Mouse (Mus musculus) heart, adult 2 months (tissue): ENCODE results near the gene Ntrk2. TPM values are rescaled to one million over a fixed set of nuclear protein-coding genes. Genes with fewer than 3 reads are reported as not detected.

Source experiments
- DNase-seq, 2 experiments: peaks; one replicate each; pipeline ENCODE4 v3.0.0; 2021
- H3K27ac ChIP-seq: fragments of 200-600 bp; 2 replicates; pipeline ENCODE4 v1.8.1; 2022
- H3K27me3 ChIP-seq: fragments of 200-500 bp; 2 replicates; pipeline ENCODE4 v1.6.1; 2012; ENCODE audit warnings: mild to moderate bottlenecking, low read length, inconsistent platforms, mixed read lengths; ENCODE audit not compliant: control insufficient read depth, insufficient read depth
- H3K36me3 ChIP-seq: fragments of 200-500 bp; 2 replicates; pipeline ENCODE4 v1.6.1; 2012; ENCODE audit warnings: low read length, inconsistent platforms; ENCODE audit not compliant: control insufficient read depth, insufficient read depth
- H3K4me1 ChIP-seq: fragments of 200-500 bp; 2 replicates; pipeline ENCODE4 v1.6.1; 2011; ENCODE audit warnings: low read length; ENCODE audit not compliant: control insufficient read depth, insufficient read depth
- H3K4me3 ChIP-seq: fragments of 200-600 bp; 2 replicates; pipeline ENCODE4 v1.8.1; 2022
- H3K79me2 ChIP-seq: fragments of 200-500 bp; replicated peaks from 2 replicates; pipeline ENCODE4 v1.6.1; 2012; ENCODE audit warnings: mild to moderate bottlenecking, inconsistent platforms, low read length, moderate library complexity, mixed read lengths; ENCODE audit not compliant: control insufficient read depth, insufficient read depth
- H3K9ac ChIP-seq: fragments of 200-500 bp; 2 replicates; pipeline ENCODE4 v1.6.1; 2012; ENCODE audit warnings: low read depth, mild to moderate bottlenecking, control low read depth, inconsistent platforms, low read length, mixed read lengths
- CTCF ChIP-seq: fragments of 200-600 bp; IDR thresholded peaks from 2 replicates; pipeline ENCODE4 v1.8.1; 2022; ENCODE audit warnings: antibody characterized with exemption, mild to moderate bottlenecking, moderate library complexity
- EP300 ChIP-seq: fragments of 200-500 bp; IDR thresholded peaks from 2 replicates; pipeline ENCODE4 v1.6.1; 2011; ENCODE audit warnings: low read depth, low read length, control low read depth; ENCODE audit not compliant: insufficient read depth
- POLR2A ChIP-seq: fragments of 200-500 bp; IDR thresholded peaks from 2 replicates; pipeline ENCODE4 v1.6.1; 2011; ENCODE audit warnings: mild to moderate bottlenecking, low read depth, low read length, control low read depth; ENCODE audit not compliant: insufficient read depth
- WGBS: fragments of 180-500 bp; shearing (Covaris S2); methylation state at CpG from one replicate; pipeline ENCODE4 v1.1.7; 2018; 5-methylcytosine and 5-hydroxymethylcytosine counted together
- intact Hi-C: fragments of 180-260 bp; cut with DNase I; formaldehyde crosslinking; loops from one replicate; pipeline ENCODE4 v1.15.1; 2025
- polyA plus RNA-seq: library from polyadenylated mRNA; depleted of rRNA; stranded (reverse); fragments of >200 nt; gene quantifications from 2 replicates; pipeline ENCODE4 v1.2.3, GENCODE M21; 2012
- total RNA-seq, 2 experiments: library from RNA; stranded (reverse); gene quantifications; 2 replicates each; pipeline ENCODE4 v1.2.3; 2021

Gene Ntrk2
- total and polyA plus RNA-seq, 3 experiments = 0.91 to 4.6 (median 1.8) TPM

- no peaks in the 10 kb centered on the region for H3K27me3 ChIP-seq
- 56% methylated on average over 5 of the region's 5 CpGs for WGBS
- no peak overlapping the region for H3K27ac ChIP-seq
- H3K9ac ChIP-seq = no peak overlapping the region
- TF ChIP-seq POLR2A (no peak), CTCF (no peak)
- no peaks in the 10 kb centered on the region for H3K4me1 ChIP-seq
- no peaks in the 10 kb centered on the region for H3K36me3 ChIP-seq
- intact Hi-C loops = no loop called here
- H3K79me2 ChIP-seq = no peaks in the 10 kb centered on the region
- DNase-seq = no peak
- H3K4me3 ChIP-seq = no peak overlapping the region
Observed at GRCm38 (mm10) chr13:59080468-59080867, 274.1 kb downstream of the Ntrk2 start.

- WGBS = 71% methylated on average over 4 of the region's 4 CpGs
Observed at GRCm38 (mm10) chr13:59089016-59089415, 282.6 kb downstream of the Ntrk2 start.

GRCm38 (mm10) chr13:59091138-59091971, 285.0 kb downstream of the Ntrk2 start:
- Histone ChIP-seq H3K27me3 (no peaks in the 10 kb centered on the region), H3K4me3 (no peak overlapping the region), H3K79me2 (no peaks in the 10 kb centered on the region), H3K36me3 (no peaks in the 10 kb centered on the region), H3K9ac (no peak overlapping the region), H3K4me1 (no peaks in the 10 kb centered on the region), H3K27ac (no peak overlapping the region)
- no peak for TF ChIP-seq POLR2A
- TF ChIP-seq CTCF = no peak
- no peak for TF ChIP-seq EP300
- no peak for DNase-seq
- intact Hi-C loops = no loop called here
- WGBS = 51% methylated on average over 13 of the region's 13 CpGs

More at GRCm38 (mm10) chr13:59089016-59089415, 282.6 kb downstream of the Ntrk2 start:
- TF ChIP-seq EP300 (no peak), CTCF (no peak), POLR2A (no peak)
- H3K79me2 ChIP-seq = no peaks in the 10 kb centered on the region
- H3K27ac ChIP-seq = no peak overlapping the region
- no peaks in the 10 kb centered on the region for H3K4me1 ChIP-seq
- H3K36me3 ChIP-seq = no peaks in the 10 kb centered on the region
- no peak for DNase-seq
- intact Hi-C loops = no loop called here
- H3K4me3 ChIP-seq = no peak overlapping the region
- H3K9ac ChIP-seq = no peak overlapping the region
- H3K27me3 ChIP-seq = no peaks in the 10 kb centered on the region

GRCm38 (mm10) chr13:59092045-59092857, 285.9 kb downstream of the Ntrk2 start:
- no peak for TF ChIP-seq POLR2A
- TF ChIP-seq EP300 = no peak
- no peak for TF ChIP-seq CTCF
- no peak overlapping the region for H3K4me3 ChIP-seq
- intact Hi-C loops = no loop called here
- H3K9ac ChIP-seq = no peak overlapping the region
- no peak overlapping the region for H3K27ac ChIP-seq
- WGBS = 84% methylated on average over 10 of the region's 10 CpGs
- H3K27me3 ChIP-seq = no peaks in the 10 kb centered on the region
- H3K4me1 ChIP-seq = no peaks in the 10 kb centered on the region
- no peaks in the 10 kb centered on the region for H3K36me3 ChIP-seq
- DNase-seq = no peak
- no peaks in the 10 kb centered on the region for H3K79me2 ChIP-seq

GRCm38 (mm10) chr13:59092858-59093154, 286.4 kb downstream of the Ntrk2 start:
- no peaks in the 10 kb centered on the region for H3K4me1 ChIP-seq
- 64% methylated on average over 4 of the region's 4 CpGs for WGBS
- intact Hi-C loops = no loop called here
- TF ChIP-seq POLR2A = no peak
- no peak for TF ChIP-seq EP300
- no peak for TF ChIP-seq CTCF
- no peak overlapping the region for H3K9ac ChIP-seq
- DNase-seq = no peak
- H3K79me2 ChIP-seq = no peaks in the 10 kb centered on the region
- H3K27me3 ChIP-seq = no peaks in the 10 kb centered on the region
- no peak overlapping the region for H3K27ac ChIP-seq
- no peak overlapping the region for H3K4me3 ChIP-seq
- H3K36me3 ChIP-seq = no peaks in the 10 kb centered on the region

GRCm38 (mm10) chr13:59094722-59095121, 288.4 kb downstream of the Ntrk2 start:
- intact Hi-C loops = no loop called here
- H3K9ac ChIP-seq = no peak overlapping the region

More at GRCm38 (mm10) chr13:59094722-59095121, 288.4 kb downstream of the Ntrk2 start:
- DNase-seq = no peak
- Histone ChIP-seq H3K79me2 (no peaks in the 10 kb centered on the region), H3K4me1 (no peaks in the 10 kb centered on the region), H3K36me3 (no peaks in the 10 kb centered on the region), H3K4me3 (no peak overlapping the region), H3K27ac (no peak overlapping the region), H3K27me3 (no peaks in the 10 kb centered on the region)
- WGBS = 88% methylated on average over 7 of the region's 7 CpGs
- TF ChIP-seq CTCF (no peak), EP300 (no peak)
